Mouse (Mus musculus): Measurements from ENCODE around the gene Ctsf. TPM values are rescaled to one million over a fixed set of nuclear protein-coding genes. Genes with fewer than 3 reads are reported as not detected.

Gene Ctsf
- polyA plus RNA-seq (2012): not detected in 2 replicates

DNA sequence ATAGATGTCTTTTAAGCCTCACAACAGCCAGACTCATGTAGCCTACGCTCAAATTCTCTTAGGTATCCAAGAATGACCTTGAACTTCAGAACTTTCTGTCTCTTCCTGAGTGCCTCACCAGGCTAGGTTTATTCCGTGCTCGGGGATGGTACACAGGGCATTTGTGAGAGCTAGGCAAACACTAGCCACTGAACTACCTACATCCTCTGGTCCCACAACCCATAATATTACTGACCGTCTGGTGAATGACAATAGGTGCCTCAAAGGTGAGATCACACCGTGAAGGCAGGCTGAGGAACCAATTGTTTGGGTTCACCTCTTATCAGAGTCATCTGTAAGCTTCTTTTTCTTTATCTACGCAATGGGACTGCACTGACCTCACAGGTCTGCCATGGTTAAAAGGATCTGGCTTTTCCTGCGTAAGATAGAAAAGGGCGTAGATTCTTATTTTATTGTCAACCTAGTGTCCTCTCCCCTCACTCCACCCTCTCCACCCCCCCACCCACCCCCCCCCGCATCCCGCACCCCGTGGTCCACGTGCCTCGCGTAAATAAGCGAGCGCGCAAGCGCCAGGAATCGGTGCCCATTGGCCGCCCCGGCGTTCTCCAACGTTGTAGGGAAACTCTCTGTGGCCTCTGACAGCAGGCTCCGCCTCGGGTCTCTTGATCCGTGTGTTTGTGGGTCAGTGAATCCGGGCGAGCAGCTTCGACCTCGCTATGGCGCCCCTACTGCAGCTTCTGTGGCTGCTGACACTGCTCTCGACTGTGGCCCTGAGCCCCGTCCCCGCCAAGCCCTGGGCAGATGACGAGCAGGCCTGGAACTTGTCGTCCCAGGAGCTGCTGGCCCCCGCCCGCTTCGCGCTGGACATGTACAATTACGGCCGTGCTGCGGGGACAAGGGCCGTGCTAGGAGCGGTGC, at the start of gene Ctsf:
Ctsf (plus strand) TSS at position 579 of the 918 bp plus-strand sequence.
- TF ChIP-seq GATA1 (IDR thresholded peaks at IDR 0.05; ENCODE audit: low read length): no peak

DNA sequence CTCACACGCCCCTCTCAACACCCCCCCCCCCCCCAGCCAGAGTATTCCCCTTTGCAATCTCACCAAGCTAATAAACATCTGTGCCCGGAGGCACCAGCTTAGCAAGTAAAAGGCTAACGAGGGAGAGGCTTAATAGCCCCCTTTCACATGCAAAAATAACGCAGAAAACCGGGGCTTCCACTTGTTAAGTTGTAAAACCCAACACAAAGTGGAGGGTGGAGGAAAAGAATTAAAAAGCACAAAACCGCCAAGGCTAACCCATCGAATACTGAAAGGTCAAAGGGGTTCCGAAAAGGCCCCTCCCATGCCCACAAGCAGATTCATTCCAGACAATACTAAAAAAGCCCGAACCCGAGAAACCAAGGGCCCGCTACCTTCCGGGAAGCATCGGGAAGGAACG, 44.6 kb upstream of the Ctsf start:
- TF ChIP-seq GATA1 (IDR thresholded peaks at IDR 0.05; ENCODE audit: low read length): no peak

DNA sequence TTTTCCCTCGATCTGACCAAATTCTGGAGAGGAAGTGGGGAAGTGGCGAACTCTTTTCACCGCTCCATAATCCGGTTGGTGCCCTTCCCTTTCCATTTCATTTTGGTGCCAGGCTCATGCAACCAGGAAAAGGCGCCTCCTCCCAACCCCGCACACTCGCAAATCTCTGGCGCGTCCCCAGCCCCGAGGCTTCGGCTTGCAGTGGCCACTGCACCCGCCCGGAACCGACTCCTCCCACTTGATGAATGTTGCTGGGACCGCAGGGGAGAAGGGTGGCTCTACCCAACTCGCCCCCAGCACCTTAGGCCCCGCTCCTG, 44.2 kb upstream of the Ctsf start:
- no peak for TF ChIP-seq GATA1 (IDR thresholded peaks at IDR 0.05; ENCODE audit: low read length)

DNA sequence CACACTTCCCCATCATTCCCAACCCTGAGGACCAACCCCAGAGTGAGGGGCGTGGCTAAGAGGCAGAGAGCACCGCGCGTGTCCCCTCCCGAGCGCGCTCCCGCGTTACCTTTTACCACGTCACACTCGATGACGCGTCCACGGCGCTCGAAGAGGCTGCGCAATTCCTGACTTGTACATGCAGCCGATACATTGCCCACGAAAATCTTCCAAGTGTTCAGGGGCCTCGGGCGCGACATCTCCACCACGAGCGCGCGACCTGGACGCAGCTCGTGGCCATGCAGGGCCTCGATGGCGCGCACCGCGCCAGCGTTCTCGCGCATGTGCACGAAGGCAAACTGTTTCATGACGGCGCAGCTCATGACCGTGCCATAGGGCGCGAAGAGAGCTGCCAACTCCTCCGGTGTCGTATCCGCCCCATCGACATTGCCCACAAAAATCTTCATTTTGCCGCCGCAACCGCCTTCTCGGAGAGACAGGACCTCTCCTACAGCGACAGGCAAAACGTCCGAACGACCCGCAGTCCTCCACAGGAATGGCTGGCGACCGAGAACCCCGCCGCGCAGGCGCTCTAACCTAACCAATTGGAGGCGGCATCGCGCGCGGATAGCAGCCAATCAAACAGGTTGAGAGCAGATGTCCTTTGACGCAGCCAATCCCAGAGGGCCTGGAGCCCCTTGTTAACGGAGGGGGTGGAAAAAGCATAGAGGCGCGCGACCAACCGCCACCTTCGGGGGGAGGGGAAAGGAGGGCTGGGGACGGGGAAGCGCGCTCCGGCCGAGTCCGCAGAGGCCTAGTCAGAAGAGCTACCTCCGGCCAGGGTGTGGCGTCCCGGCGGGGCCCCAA, 43.6 kb upstream of the Ctsf start, which contains the start of the genes Gm21992 and Rbm14:
Gm21992 (minus strand) TSS at position 550 of the 846 bp plus-strand sequence.
Rbm14 (minus strand) TSS at position 572 of the 846 bp plus-strand sequence.
- TF ChIP-seq GATA1 (IDR thresholded peaks at IDR 0.05; ENCODE audit: low read length): no peak

DNA sequence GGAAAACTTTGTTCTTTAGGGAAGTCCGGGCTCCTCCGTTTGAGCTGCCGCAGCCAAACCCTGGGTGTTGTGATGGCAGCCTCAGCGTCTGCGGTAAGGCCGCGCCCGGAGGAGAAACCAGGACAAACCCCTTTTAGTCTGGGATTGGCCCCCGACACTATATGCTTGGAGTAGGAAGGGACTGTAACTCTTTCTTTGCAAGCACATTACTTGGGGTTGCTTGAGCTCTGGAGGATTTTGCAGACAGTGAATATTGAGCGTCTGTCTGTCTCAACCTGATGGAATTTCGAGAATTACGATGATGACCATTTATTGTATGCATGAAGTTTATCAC, 43.1 kb upstream of the Ctsf start:
- no peak for TF ChIP-seq GATA1 (IDR thresholded peaks at IDR 0.05; ENCODE audit: low read length)

DNA sequence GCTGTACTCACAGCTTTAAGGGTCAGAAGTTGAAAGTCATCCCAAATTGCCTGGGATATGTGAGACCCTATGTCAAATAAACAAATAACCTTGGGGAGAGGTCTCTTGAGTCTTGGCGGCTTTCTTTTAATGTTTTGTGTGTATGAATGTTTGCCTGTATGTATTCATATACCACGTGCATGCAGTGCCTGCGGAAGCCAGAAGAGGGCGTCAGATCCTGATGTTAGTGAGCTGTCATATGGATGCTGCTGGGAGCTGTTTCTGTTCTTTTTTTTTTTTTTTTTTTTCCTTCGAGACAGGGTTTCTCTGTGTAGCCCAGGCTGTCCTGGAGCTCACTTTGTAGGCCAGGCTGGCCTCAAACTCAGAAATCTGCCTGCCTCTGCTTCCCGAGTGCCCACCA, 41.9 kb upstream of the Ctsf start:
- no peak for TF ChIP-seq GATA1 (IDR thresholded peaks at IDR 0.05; ENCODE audit: low read length)

DNA sequence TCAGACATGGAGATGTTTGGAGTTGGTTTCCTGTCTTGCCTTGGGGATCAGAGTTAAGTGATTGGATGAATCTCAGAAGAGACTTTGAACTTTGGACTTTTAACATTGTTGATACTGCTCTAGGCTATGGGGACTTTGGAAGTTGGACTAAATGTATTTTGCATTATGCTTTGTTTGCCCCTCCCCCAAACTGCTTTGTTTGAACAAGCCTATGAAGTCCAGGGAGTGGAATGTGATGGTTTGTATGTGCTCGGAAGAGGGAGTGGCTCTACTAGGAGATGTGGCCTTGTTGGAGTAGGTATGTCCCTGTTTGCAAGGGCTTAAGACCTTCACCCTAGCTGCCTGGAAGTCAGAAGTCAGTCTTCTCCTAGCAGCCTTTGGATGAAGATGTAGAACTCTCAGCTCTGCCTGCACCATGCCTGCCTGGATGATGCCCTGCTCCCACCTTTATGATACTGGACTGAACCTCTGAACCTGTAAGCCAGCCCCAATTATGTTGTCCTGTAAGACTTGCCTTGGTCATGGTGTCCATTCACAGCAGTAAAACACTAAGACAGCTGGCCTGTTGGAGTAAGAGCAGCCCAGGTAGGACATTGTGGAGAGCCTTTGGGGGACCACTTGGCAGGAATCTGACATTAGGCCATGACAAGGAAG, 37.6 kb upstream of the Ctsf start:
- no peak for TF ChIP-seq GATA1 (IDR thresholded peaks at IDR 0.05; ENCODE audit: low read length)

DNA sequence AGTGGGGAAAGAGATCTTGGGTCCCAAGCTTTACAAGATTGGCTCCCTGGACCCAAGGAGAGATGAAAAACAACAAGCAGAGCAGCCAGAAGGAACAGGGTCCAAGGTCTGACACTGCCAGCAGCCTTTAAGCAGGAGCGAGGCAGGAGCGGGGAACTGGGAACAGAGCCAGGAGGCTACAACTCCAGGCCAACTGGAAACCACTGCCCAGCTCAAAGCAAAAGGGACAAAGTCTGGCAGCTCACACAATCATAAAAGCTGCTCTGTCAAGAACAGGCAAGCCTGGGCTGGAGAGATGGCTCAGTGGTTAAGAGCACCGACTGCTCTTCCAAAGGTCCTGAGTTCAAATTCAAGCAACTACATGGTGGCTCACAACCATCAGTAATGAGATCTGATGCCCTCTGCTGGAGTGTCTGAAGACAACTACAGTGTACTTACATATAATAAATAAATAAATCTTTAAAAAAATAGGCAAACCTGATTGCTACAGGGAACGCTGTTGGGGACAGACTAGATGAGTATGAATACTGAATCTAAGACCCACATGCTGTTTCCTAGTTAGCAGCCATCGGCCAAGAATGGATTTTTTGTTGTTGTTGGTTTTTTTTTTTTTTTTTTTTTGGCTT, 34.1 kb upstream of the Ctsf start:
- TF ChIP-seq GATA1 (IDR thresholded peaks at IDR 0.05; ENCODE audit: low read length): no peak

DNA sequence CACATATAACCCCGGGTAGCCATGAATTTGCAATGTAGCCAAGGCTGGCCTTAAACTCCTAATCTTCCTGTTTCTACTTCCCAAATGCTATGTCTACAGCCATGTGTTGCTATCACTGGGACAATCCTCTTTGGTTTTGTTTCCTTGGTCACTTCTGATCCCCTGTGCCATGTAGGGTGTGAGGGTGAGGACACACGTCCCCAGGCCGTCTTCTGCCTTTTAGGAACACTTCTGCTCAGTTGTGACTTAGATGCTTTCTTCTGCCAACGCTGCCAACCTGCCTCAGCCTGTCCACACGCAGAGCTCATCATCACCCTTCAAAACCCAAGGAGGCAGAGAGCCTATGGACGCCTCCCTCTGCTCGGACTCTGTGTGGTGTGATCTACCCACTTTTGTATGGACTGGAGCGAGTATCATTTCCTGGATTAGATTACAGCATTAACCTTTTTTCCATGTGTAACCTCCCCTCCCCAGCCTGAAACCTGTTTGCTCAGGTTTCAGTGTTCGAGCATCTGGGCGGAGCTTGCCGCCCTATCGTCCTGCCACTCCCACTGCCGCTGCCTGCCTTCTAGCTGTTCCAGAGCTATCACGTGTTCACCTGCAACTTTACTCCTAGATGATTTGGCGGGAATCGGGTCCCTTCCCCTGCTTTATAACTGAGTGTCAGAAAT, 26.4 kb upstream of the Ctsf start:
- no peak for TF ChIP-seq GATA1 (IDR thresholded peaks at IDR 0.05; ENCODE audit: low read length)

DNA sequence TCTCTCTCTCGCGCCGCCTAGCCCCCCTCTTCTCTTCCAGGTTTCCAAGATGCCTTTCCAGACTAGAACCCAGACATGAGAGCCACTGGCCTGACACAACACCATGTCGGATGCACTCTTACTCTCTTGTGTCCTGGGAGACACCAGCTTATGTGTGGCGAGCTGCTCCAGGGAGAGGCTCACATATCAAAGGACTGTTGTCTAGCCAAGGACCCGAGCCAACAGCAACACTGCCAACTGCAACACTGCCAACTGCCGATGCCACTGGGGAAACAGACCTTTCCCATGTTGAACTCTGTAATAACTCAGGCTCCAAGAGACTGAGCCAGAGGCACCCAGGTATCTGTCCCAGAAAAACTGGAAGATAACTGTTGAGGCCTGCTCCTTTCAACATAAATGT, 25.8 kb upstream of the Ctsf start:
- TF ChIP-seq GATA1 (IDR thresholded peaks at IDR 0.05; ENCODE audit: low read length): no peak

DNA sequence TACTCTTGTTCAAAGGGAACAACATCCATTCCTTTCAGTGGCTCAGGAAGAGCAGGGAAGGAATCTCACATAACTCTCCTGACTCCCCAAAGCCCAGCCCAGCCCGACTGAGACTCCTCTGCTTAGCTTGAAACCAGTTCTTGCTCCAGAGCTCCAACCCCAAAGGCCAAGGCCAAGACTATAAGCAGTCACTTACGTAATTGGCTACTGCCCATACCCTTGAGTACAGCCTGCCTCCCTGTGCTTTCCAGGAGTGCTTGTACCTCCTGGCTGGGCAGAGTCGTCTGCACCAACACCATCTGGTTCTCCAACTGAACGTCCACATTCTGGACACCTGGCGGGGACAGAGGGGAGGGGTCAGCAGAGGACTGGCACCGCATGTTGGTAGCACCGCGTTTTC, 21.0 kb upstream of the Ctsf start:
- TF ChIP-seq GATA1 (IDR thresholded peaks at IDR 0.05; ENCODE audit: low read length): no peak

DNA sequence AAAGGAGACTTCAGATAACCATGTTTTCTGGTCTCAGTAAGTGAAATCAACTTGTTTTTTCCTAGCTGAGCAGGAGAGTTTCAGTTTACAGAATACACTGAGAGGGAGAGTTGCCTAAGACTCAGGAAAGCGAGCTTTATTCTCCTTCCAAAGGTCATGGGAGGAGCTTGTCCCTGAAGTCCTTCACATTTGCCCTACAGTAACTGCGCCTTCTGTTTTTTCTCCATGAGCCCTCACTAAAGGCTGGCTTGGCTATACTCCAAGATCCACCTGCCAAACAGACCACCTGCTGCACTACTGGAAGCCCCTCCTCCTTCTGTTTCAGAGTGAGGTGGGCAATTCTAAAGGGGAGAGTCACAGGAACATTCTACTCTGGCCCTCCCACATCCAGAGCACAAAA, 18.8 kb upstream of the Ctsf start:
- TF ChIP-seq GATA1 (IDR thresholded peaks at IDR 0.05; ENCODE audit: low read length): no peak

DNA sequence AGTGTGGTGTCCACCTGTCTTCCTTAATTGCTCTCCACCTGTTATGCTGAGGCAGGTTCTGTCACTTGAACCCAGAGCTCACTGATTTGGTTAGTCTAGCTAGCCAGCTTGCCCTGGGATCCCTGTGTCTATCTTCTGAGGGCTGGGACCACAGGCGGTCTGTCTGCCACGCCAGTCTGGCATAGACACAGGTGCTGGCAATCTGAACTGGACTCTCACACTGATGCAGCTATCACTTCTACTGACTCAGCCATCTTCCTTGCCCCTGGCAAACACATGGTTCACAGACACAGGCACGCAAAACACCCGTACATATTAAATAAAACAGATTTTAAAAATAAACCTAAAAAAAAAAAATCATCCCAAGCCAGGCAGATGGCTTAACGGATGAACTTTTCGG, 17.9 kb upstream of the Ctsf start:
- no peak for TF ChIP-seq GATA1 (IDR thresholded peaks at IDR 0.05; ENCODE audit: low read length)

DNA sequence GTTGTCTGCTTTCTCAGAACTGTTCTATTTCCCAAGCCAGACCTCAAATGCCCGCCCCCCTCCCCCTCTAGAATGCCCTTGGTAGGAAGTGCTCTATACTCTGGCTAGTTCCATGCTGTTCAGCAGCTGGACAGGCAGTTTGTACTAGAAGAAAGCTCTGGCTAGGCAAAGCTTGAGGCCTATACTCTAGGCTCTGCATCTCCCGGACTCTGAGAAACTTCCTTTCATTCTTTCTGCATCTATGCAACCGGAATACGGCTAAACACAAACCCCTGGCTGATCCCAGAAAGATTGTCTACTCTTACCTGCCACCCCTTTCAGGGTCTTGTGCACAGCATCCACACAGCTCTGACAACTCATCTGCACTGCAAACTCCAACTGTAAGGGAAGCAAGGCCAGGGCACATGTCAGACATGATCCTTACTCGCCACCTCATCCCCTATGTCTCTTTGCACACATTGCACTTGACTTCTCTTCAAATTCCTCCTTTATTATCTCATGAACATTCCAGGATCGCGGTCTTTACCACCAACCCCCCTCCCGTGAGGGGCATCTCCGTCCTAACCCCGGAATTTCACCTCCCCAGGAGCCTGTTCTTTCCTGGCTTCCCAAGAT, 16.3 kb upstream of the Ctsf start:
- no peak for TF ChIP-seq GATA1 (IDR thresholded peaks at IDR 0.05; ENCODE audit: low read length)

DNA sequence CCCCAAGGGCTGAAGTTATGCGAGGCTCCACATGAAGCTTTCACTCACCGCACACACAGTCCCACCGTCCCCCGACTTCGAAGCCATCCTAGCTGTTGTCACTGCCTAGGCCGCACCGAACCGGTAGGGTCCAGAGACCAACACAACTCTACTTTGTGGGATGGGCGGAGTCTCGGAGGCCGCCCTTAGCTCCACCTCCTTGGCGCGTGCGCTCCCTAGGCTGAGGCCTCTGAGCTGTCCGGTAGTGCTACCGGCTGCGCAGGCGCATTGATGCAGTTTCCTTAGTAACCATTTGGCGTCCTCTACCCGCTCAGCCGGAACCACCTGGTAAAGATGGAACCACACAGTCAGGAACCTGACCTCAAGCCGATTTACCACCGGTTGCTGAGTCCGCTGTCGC, 15.8 kb upstream of the Ctsf start, which contains the start of the genes Ccs and Ccdc87:
Ccs (minus strand) TSS at position 184 of the 400 bp plus-strand sequence.
Ccdc87 (plus strand) TSS at position 218 of the 400 bp plus-strand sequence.
- no peak for TF ChIP-seq GATA1 (IDR thresholded peaks at IDR 0.05; ENCODE audit: low read length)

Data from G1E-ER4 (cell line).